Mouse (Mus musculus) limb, embryonic 12.5 days (tissue): ENCODE data around the gene Ube2f. TPM values are rescaled to one million over a fixed set of nuclear protein-coding genes. Genes with fewer than 3 reads are reported as not detected.
A peak's percentile ranks its signal among the peaks of the same experiment; 100 is the strongest.

Source experiments
- ATAC-seq: fragments of 200-750 bp; cut with Nextera tagmentation; 2 replicates; pipeline ENCODE4 v1.8.0; 2017; ENCODE audit warnings: low read depth, moderate TSS enrichment; ENCODE audit not compliant: insufficient number of reproducible peaks, insufficient read depth, low FRiP score, low TSS enrichment
- H3K27ac ChIP-seq: fragments of 300-500 bp; sonication (generic); 2 replicates; pipeline ENCODE4 v1.5.1; 2016; ENCODE audit warnings: mild to moderate bottlenecking, moderate library complexity
- H3K27me3 ChIP-seq: fragments of 300-500 bp; sonication (generic); 2 replicates; pipeline ENCODE4 v1.6.1; 2016; ENCODE audit warnings: mild to moderate bottlenecking, moderate library complexity
- H3K36me3 ChIP-seq: fragments of 300-500 bp; sonication (generic); 2 replicates; pipeline ENCODE4 v1.6.1; 2016; ENCODE audit warnings: mild to moderate bottlenecking, moderate library complexity
- H3K4me1 ChIP-seq: fragments of 300-500 bp; sonication (generic); replicated peaks from 2 replicates; pipeline ENCODE4 v1.6.1; 2016
- H3K4me2 ChIP-seq: fragments of 300-500 bp; sonication (generic); 2 replicates; pipeline ENCODE4 v1.6.1; 2016; ENCODE audit warnings: mild to moderate bottlenecking, moderate library complexity
- H3K4me3 ChIP-seq: fragments of 300-500 bp; sonication (generic); replicated peaks from 2 replicates; pipeline ENCODE4 v1.5.1; 2016; ENCODE audit warnings: mild to moderate bottlenecking
- H3K9ac ChIP-seq: fragments of 300-500 bp; sonication (generic); replicated peaks from 2 replicates; pipeline ENCODE4 v1.6.1; 2016; ENCODE audit warnings: mild to moderate bottlenecking, moderate library complexity
- H3K9me3 ChIP-seq: fragments of 300-500 bp; sonication (generic); 2 replicates; pipeline ENCODE4 v1.6.1; 2016; ENCODE audit warnings: mild to moderate bottlenecking, moderate library complexity
- WGBS: fragments of 180-500 bp; shearing (Covaris S2); methylation state at CpG from one replicate; pipeline ENCODE4 v1.1.7; 2016; 5-methylcytosine and 5-hydroxymethylcytosine counted together
- polyA plus RNA-seq: library from polyadenylated mRNA; unstranded; fragments of >200 nt; fragmentation: Nextera tagmentation; extraction: Ambion mirVana; gene quantifications from 2 replicates; pipeline ENCODE4 v1.2.1, GENCODE M21; 2016

Ube2f gene
- polyA plus RNA-seq, 1 experiment from 2014 or later: 70.2 TPM

GRCm38 (mm10) chr1:91299026-91299706, 49.1 kb downstream of the Ube2f start:
- H3K36me3 ChIP-seq: peaks cover 20% of the 10 kb centered on the region
- peaks cover 8% of the 10 kb centered on the region; the same call in 1 of the 2 replicates for H3K4me1 ChIP-seq
- H3K4me3 ChIP-seq: peak overlapping the region; percentile 84
- H3K27me3 ChIP-seq: no peaks in the 10 kb centered on the region
- no peak overlapping the region for H3K27ac ChIP-seq
- H3K9me3 ChIP-seq: no peaks in the 10 kb centered on the region
- WGBS: 80% methylated on average over 13 of the region's 13 CpGs
- peak overlapping the region; percentile 77 for H3K4me2 ChIP-seq
- peak overlapping the region; percentile 70 for H3K9ac ChIP-seq
- no peak for ATAC-seq

- WGBS: 75% methylated on average over 5 of the region's 5 CpGs
- Histone ChIP-seq H3K36me3 (peaks cover 23% of the 10 kb centered on the region), H3K27ac (no peak overlapping the region), H3K9ac (no peak overlapping the region), H3K27me3 (no peaks in the 10 kb centered on the region), H3K4me1 (peaks cover 8% of the 10 kb centered on the region; the same call in 1 of the 2 replicates), H3K9me3 (no peaks in the 10 kb centered on the region), H3K4me2 (no peak overlapping the region), H3K4me3 (no peak overlapping the region)
- no peak for ATAC-seq
These were observed 49.8 kb downstream of the Ube2f start for GRCm38 (mm10) chr1:91299707-91300426.

GRCm38 (mm10) chr1:91301206-91301920, 51.3 kb downstream of the Ube2f start:
- no peak overlapping the region for H3K4me2 ChIP-seq
- H3K27ac ChIP-seq: no peak overlapping the region
- peaks cover 28% of the 10 kb centered on the region for H3K36me3 ChIP-seq
- no peaks in the 10 kb centered on the region for H3K9me3 ChIP-seq
- H3K27me3 ChIP-seq: no peaks in the 10 kb centered on the region
- WGBS: 81% methylated on average over 3 of the region's 3 CpGs
- no peak overlapping the region for H3K9ac ChIP-seq
- H3K4me3 ChIP-seq: no peak overlapping the region
- ATAC-seq: no peak
- H3K4me1 ChIP-seq: peaks cover 8% of the 10 kb centered on the region; the same call in 1 of the 2 replicates

GRCm38 (mm10) chr1:91302021-91302420, 51.9 kb downstream of the Ube2f start:
- Histone ChIP-seq H3K4me1 (peaks cover 8% of the 10 kb centered on the region; the same call in 1 of the 2 replicates), H3K27me3 (no peaks in the 10 kb centered on the region), H3K9ac (no peak overlapping the region), H3K36me3 (peaks cover 31% of the 10 kb centered on the region), H3K4me3 (no peak overlapping the region), H3K9me3 (no peaks in the 10 kb centered on the region), H3K4me2 (no peak overlapping the region), H3K27ac (no peak overlapping the region)
- 91% methylated on average over 3 of the region's 3 CpGs for WGBS
- ATAC-seq: no peak

GRCm38 (mm10) chr1:91304621-91305020, 54.5 kb downstream of the Ube2f start:
- Histone ChIP-seq H3K27ac (no peak overlapping the region), H3K4me3 (no peak overlapping the region), H3K9me3 (no peaks in the 10 kb centered on the region), H3K9ac (no peak overlapping the region), H3K27me3 (no peaks in the 10 kb centered on the region), H3K4me2 (no peak overlapping the region), H3K4me1 (no peaks in the 10 kb centered on the region), H3K36me3 (peaks cover 51% of the 10 kb centered on the region)
- WGBS: 90% methylated on average over 4 of the region's 4 CpGs
- ATAC-seq: no peak

GRCm38 (mm10) chr1:91309366-91310085, 59.4 kb downstream of the Ube2f start:
- H3K9ac ChIP-seq: no peak overlapping the region
- no peak overlapping the region for H3K4me3 ChIP-seq
- H3K4me2 ChIP-seq: no peak overlapping the region
- H3K4me1 ChIP-seq: peaks cover 13% of the 10 kb centered on the region
- WGBS: 89% methylated on average over 13 of the region's 13 CpGs
- H3K27ac ChIP-seq: no peak overlapping the region
- H3K9me3 ChIP-seq: no peaks in the 10 kb centered on the region
- H3K36me3 ChIP-seq: peaks cover 71% of the 10 kb centered on the region
- ATAC-seq: no peak
- H3K27me3 ChIP-seq: no peaks in the 10 kb centered on the region

GRCm38 (mm10) chr1:91312273-91312672, 62.2 kb downstream of the Ube2f start:
- peaks cover 49% of the 10 kb centered on the region for H3K36me3 ChIP-seq
- no peak overlapping the region for H3K4me2 ChIP-seq
- H3K9me3 ChIP-seq: no peaks in the 10 kb centered on the region
- ATAC-seq: no peak
- H3K9ac ChIP-seq: no peak overlapping the region
- peaks cover 13% of the 10 kb centered on the region for H3K4me1 ChIP-seq
- WGBS: 88% methylated on average over 4 of the region's 4 CpGs
- H3K27ac ChIP-seq: no peak overlapping the region
- no peaks in the 10 kb centered on the region for H3K27me3 ChIP-seq
- no peak overlapping the region for H3K4me3 ChIP-seq

- H3K4me2 ChIP-seq: no peak overlapping the region
- ATAC-seq: no peak
- H3K9ac ChIP-seq: no peak overlapping the region
- no peak overlapping the region for H3K4me3 ChIP-seq
- H3K36me3 ChIP-seq: peaks cover 45% of the 10 kb centered on the region
- H3K27me3 ChIP-seq: no peaks in the 10 kb centered on the region
- 39% methylated on average over 5 of the region's 5 CpGs for WGBS
- H3K9me3 ChIP-seq: no peaks in the 10 kb centered on the region
- H3K27ac ChIP-seq: peak overlapping the region; percentile 67
- peaks cover 13% of the 10 kb centered on the region for H3K4me1 ChIP-seq
These were observed 63.1 kb downstream of the Ube2f start for GRCm38 (mm10) chr1:91313251-91313650.

- WGBS: 88% methylated on average over 6 of the region's 6 CpGs
- H3K36me3 ChIP-seq: peaks cover 5% of the 10 kb centered on the region; the same call in 1 of the 2 replicates
- H3K27me3 ChIP-seq: no peaks in the 10 kb centered on the region
- H3K4me3 ChIP-seq: no peak overlapping the region
- no peak overlapping the region for H3K9ac ChIP-seq
- no peaks in the 10 kb centered on the region for H3K9me3 ChIP-seq
- H3K27ac ChIP-seq: no peak overlapping the region
- no peak for ATAC-seq
- peaks cover 16% of the 10 kb centered on the region for H3K4me1 ChIP-seq
- H3K4me2 ChIP-seq: no peak overlapping the region
These were observed 67.6 kb downstream of the Ube2f start for GRCm38 (mm10) chr1:91317656-91318055.

- no peaks in the 10 kb centered on the region for H3K9me3 ChIP-seq
These were observed 71.8 kb downstream of the Ube2f start, which contains the start of gene Espnl for GRCm38 (mm10) chr1:91321760-91322438. TSS of gene Espnl (plus strand) at chr1:91322075.

More at GRCm38 (mm10) chr1:91321760-91322438, 71.8 kb downstream of the Ube2f start, which contains the start of gene Espnl:
- no peak within 1 kb of the TSS for H3K4me3 ChIP-seq
- 68% methylated on average over 19 of the region's 19 CpGs for WGBS
- H3K4me1 ChIP-seq: 0 out of 2 replicates have a peak, but pooled peaks cover 3% of the 10 kb centered on the region
- H3K4me2 ChIP-seq: no peak within 1 kb of the TSS
- no peak within 1 kb of the TSS for H3K9ac ChIP-seq
- ATAC-seq: no peak
- no peaks in the 10 kb centered on the region for H3K36me3 ChIP-seq
- H3K27me3 ChIP-seq: no peaks in the 10 kb centered on the region
- no peak within 1 kb of the TSS for H3K27ac ChIP-seq
